Mouse (Mus musculus): Measurements from ENCODE around the gene Tomt. TPM values are rescaled to one million over a fixed set of nuclear protein-coding genes. Genes with fewer than 3 reads are reported as not detected.

The Tomt gene
- polyA plus RNA-seq, 1 experiment from 2014 or later: 0.38 TPM

- WGBS: 86% methylated on average over 4 of the region's 4 CpGs
- no peak overlapping the region for H3K9ac ChIP-seq (ENCODE audit: low read depth, low read length)
- no peaks in the 10 kb centered on the region for H3K36me3 ChIP-seq (ENCODE audit: control insufficient read depth, insufficient read depth, low read length)
- no peak overlapping the region for H3K4me3 ChIP-seq (ENCODE audit: low read length)
- H3K27me3 ChIP-seq (replicated peaks; ENCODE audit: control insufficient read depth, insufficient read depth, low read length): no peaks in the 10 kb centered on the region
- no peaks in the 10 kb centered on the region for H3K4me1 ChIP-seq (ENCODE audit: control insufficient read depth, insufficient read depth, low read depth, low read length)
- no peaks in the 10 kb centered on the region for H3K9me3 ChIP-seq (ENCODE audit: control insufficient read depth, low read length)
- H3K27ac ChIP-seq (ENCODE audit: low read depth, low read length): no peak overlapping the region
- no peak overlapping the region for H3K4me2 ChIP-seq (ENCODE audit: low read length)
- ATAC-seq: no peak
These were observed 17.7 kb downstream of the Tomt start for GRCm38 (mm10) chr7:101888460-101888859.

GRCm38 (mm10) chr7:101886274-101886673, 19.9 kb downstream of the Tomt start:
- Histone ChIP-seq H3K27me3 (replicated peaks; ENCODE audit: control insufficient read depth, insufficient read depth, low read length) (no peaks in the 10 kb centered on the region), H3K36me3 (ENCODE audit: control insufficient read depth, insufficient read depth, low read length) (no peaks in the 10 kb centered on the region), H3K4me3 (ENCODE audit: low read length) (no peak overlapping the region), H3K4me2 (ENCODE audit: low read length) (no peak overlapping the region), H3K9ac (ENCODE audit: low read depth, low read length) (no peak overlapping the region), H3K9me3 (ENCODE audit: control insufficient read depth, low read length) (no peaks in the 10 kb centered on the region), H3K4me1 (ENCODE audit: control insufficient read depth, insufficient read depth, low read depth, low read length) (no peaks in the 10 kb centered on the region), H3K27ac (ENCODE audit: low read depth, low read length) (no peak overlapping the region)
- WGBS: 90% methylated on average over 6 of the region's 6 CpGs
- ATAC-seq: no peak

DNA sequence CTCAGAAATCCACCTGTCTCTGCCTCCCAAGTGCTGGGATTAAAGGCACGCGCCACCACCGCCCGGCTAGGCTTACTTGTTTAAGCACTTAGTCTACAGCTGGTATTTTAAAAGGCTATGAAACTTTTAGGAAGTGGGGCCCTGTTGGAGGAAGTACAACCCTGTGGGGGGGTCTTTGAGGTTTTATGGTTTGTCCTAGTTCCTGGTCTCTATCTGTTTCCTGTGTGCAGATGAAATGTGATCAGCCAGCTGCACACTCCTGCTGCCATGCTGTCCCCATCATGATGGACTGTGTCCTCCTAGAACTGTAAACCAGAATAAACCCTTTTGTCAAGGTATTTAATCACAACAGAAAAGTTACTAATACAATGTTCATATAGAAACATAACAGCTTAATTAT, 22.0 kb downstream of the Tomt start:
- H3K27me3 ChIP-seq (replicated peaks; ENCODE audit: control insufficient read depth, insufficient read depth, low read length): no peaks in the 10 kb centered on the region
- no peak overlapping the region for H3K27ac ChIP-seq (ENCODE audit: low read depth, low read length)
- no peaks in the 10 kb centered on the region for H3K4me1 ChIP-seq (ENCODE audit: control insufficient read depth, insufficient read depth, low read depth, low read length)
- no peak for ATAC-seq
- no peak overlapping the region for H3K9ac ChIP-seq (ENCODE audit: low read depth, low read length)
- no peak overlapping the region for H3K4me2 ChIP-seq (ENCODE audit: low read length)
- 93% methylated on average over 4 of the region's 4 CpGs for whole genome bisulfite sequencing
- H3K4me3 ChIP-seq (ENCODE audit: low read length): no peak overlapping the region
- H3K36me3 ChIP-seq (ENCODE audit: control insufficient read depth, insufficient read depth, low read length): no peaks in the 10 kb centered on the region
- H3K9me3 ChIP-seq (ENCODE audit: control insufficient read depth, low read length): no peaks in the 10 kb centered on the region

- H3K9me3 ChIP-seq (ENCODE audit: control insufficient read depth, low read length): no peaks in the 10 kb centered on the region
- no peaks in the 10 kb centered on the region for H3K4me1 ChIP-seq (ENCODE audit: control insufficient read depth, insufficient read depth, low read depth, low read length)
- WGBS: 59% methylated on average over 9 of the region's 9 CpGs
- H3K27ac ChIP-seq (ENCODE audit: low read depth, low read length): no peak overlapping the region
- no peak overlapping the region for H3K9ac ChIP-seq (ENCODE audit: low read depth, low read length)
- no peaks in the 10 kb centered on the region for H3K36me3 ChIP-seq (ENCODE audit: control insufficient read depth, insufficient read depth, low read length)
- no peak overlapping the region for H3K4me3 ChIP-seq (ENCODE audit: low read length)
- H3K27me3 ChIP-seq (replicated peaks; ENCODE audit: control insufficient read depth, insufficient read depth, low read length): no peaks in the 10 kb centered on the region
- no peak for ATAC-seq
- H3K4me2 ChIP-seq (ENCODE audit: low read length): no peak overlapping the region
These were observed 23.6 kb downstream of the Tomt start for GRCm38 (mm10) chr7:101882413-101883154.

DNA sequence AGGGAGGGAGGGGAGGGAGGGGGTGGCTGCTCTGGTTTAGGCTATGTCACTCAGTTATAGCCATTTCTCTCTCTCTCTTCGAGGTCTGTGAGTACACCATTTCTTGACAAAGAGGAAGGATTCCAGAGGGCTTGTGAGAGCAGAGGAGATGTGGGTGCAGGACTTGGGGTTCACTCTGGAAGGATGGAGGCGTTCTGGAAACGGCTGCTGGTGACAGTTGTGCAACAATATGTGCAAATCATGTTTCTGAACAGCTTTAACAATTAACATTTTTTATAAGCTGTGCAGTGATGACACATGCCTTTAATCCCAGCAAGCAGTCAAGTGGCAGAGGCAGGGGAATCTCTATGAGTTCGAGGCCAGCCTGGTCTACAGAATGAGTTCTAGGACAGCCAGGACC, 25.3 kb downstream of the Tomt start:
- no peak overlapping the region for H3K4me2 ChIP-seq (ENCODE audit: low read length)
- ATAC-seq: no peak
- no peak overlapping the region for H3K9ac ChIP-seq (ENCODE audit: low read depth, low read length)
- no peaks in the 10 kb centered on the region for H3K9me3 ChIP-seq (ENCODE audit: control insufficient read depth, low read length)
- H3K36me3 ChIP-seq (ENCODE audit: control insufficient read depth, insufficient read depth, low read length): no peaks in the 10 kb centered on the region
- WGBS: 83% methylated on average over 4 of the region's 4 CpGs
- H3K27me3 ChIP-seq (replicated peaks; ENCODE audit: control insufficient read depth, insufficient read depth, low read length): no peaks in the 10 kb centered on the region
- H3K27ac ChIP-seq (ENCODE audit: low read depth, low read length): no peak overlapping the region
- H3K4me3 ChIP-seq (ENCODE audit: low read length): no peak overlapping the region
- H3K4me1 ChIP-seq (ENCODE audit: control insufficient read depth, insufficient read depth, low read depth, low read length): no peaks in the 10 kb centered on the region

- WGBS: 92% methylated on average over 1 of the region's 1 CpGs
- no peak for ATAC-seq
- Histone ChIP-seq H3K4me3 (ENCODE audit: low read length) (no peak overlapping the region), H3K27me3 (replicated peaks; ENCODE audit: control insufficient read depth, insufficient read depth, low read length) (no peaks in the 10 kb centered on the region), H3K27ac (ENCODE audit: low read depth, low read length) (no peak overlapping the region), H3K4me1 (ENCODE audit: control insufficient read depth, insufficient read depth, low read depth, low read length) (no peaks in the 10 kb centered on the region), H3K9ac (ENCODE audit: low read depth, low read length) (no peak overlapping the region), H3K4me2 (ENCODE audit: low read length) (no peak overlapping the region), H3K9me3 (ENCODE audit: control insufficient read depth, low read length) (no peaks in the 10 kb centered on the region), H3K36me3 (ENCODE audit: control insufficient read depth, insufficient read depth, low read length) (no peaks in the 10 kb centered on the region)
These were observed 30.2 kb downstream of the Tomt start for GRCm38 (mm10) chr7:101875978-101876377.

- WGBS: 80% methylated on average over 3 of the region's 3 CpGs
- no peaks in the 10 kb centered on the region for H3K36me3 ChIP-seq (ENCODE audit: control insufficient read depth, insufficient read depth, low read length)
These were observed 34.9 kb downstream of the Tomt start for GRCm38 (mm10) chr7:101871296-101871695.

GRCm38 (mm10) chr7:101870629-101871028, 35.5 kb downstream of the Tomt start, which contains the start of gene Folr1:
Gene Folr1, minus strand, starts transcription at chr7:101870788.
- no peaks in the 10 kb centered on the region for H3K9me3 ChIP-seq (ENCODE audit: control insufficient read depth, low read length)
- 61% methylated on average over 2 of the region's 2 CpGs for WGBS
- no peak within 1 kb of the TSS for H3K4me3 ChIP-seq (ENCODE audit: low read length)
- no peaks in the 10 kb centered on the region for H3K4me1 ChIP-seq (ENCODE audit: control insufficient read depth, insufficient read depth, low read depth, low read length)
- no peak within 1 kb of the TSS for H3K4me2 ChIP-seq (ENCODE audit: low read length)
- no peaks in the 10 kb centered on the region for H3K27me3 ChIP-seq (replicated peaks; ENCODE audit: control insufficient read depth, insufficient read depth, low read length)
- no peaks in the 10 kb centered on the region for H3K36me3 ChIP-seq (ENCODE audit: control insufficient read depth, insufficient read depth, low read length)
- H3K9ac ChIP-seq (ENCODE audit: low read depth, low read length): no peak within 1 kb of the TSS
- H3K27ac ChIP-seq (ENCODE audit: low read depth, low read length): no peak within 1 kb of the TSS
- ATAC-seq: no peak

More at GRCm38 (mm10) chr7:101871296-101871695, 34.9 kb downstream of the Tomt start:
- H3K4me2 ChIP-seq (ENCODE audit: low read length): no peak overlapping the region
- H3K9me3 ChIP-seq (ENCODE audit: control insufficient read depth, low read length): no peaks in the 10 kb centered on the region
- H3K27ac ChIP-seq (ENCODE audit: low read depth, low read length): no peak overlapping the region
- ATAC-seq: no peak
- no peak overlapping the region for H3K9ac ChIP-seq (ENCODE audit: low read depth, low read length)
- H3K27me3 ChIP-seq (replicated peaks; ENCODE audit: control insufficient read depth, insufficient read depth, low read length): no peaks in the 10 kb centered on the region
- no peaks in the 10 kb centered on the region for H3K4me1 ChIP-seq (ENCODE audit: control insufficient read depth, insufficient read depth, low read depth, low read length)
- no peak overlapping the region for H3K4me3 ChIP-seq (ENCODE audit: low read length)

DNA sequence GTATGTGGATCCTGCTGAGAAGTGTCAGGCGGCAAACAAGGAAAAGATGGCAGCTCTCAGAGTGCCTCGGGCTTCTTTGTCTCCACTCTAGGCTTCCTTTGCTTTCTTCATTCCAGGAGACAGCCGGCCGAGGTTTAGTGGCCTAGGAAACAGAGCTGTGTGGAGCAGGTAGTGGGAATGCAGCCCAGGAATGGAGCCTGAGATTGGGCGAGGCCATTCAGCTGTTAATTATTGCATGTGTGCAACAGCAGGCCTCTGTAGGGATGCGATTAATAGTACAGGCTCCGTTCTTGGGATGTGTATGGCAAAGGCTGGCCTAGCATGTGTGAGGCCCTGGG, 37.0 kb downstream of the Tomt start:
- WGBS: 44% methylated on average over 7 of the region's 7 CpGs
- H3K4me3 ChIP-seq (ENCODE audit: low read length): no peak overlapping the region
- no peak overlapping the region for H3K9ac ChIP-seq (ENCODE audit: low read depth, low read length)
- no peaks in the 10 kb centered on the region for H3K27me3 ChIP-seq (replicated peaks; ENCODE audit: control insufficient read depth, insufficient read depth, low read length)
- H3K9me3 ChIP-seq (ENCODE audit: control insufficient read depth, low read length): no peaks in the 10 kb centered on the region
- H3K36me3 ChIP-seq (ENCODE audit: control insufficient read depth, insufficient read depth, low read length): no peaks in the 10 kb centered on the region
- H3K4me1 ChIP-seq (ENCODE audit: control insufficient read depth, insufficient read depth, low read depth, low read length): no peaks in the 10 kb centered on the region
- no peak overlapping the region for H3K4me2 ChIP-seq (ENCODE audit: low read length)
- no peak overlapping the region for H3K27ac ChIP-seq (ENCODE audit: low read depth, low read length)
- no peak for ATAC-seq
